Mouse (Mus musculus) embryonic facial prominence, embryonic 15.5 days (tissue): Measurements from ENCODE around the gene Ctnnb1. TPM values are rescaled to one million over a fixed set of nuclear protein-coding genes. Genes with fewer than 3 reads are reported as not detected.

ENCODE experiments used
- ATAC-seq: fragments of 200-750 bp; cut with Nextera tagmentation; 2 replicates; pipeline ENCODE4 v1.8.0; 2017; ENCODE audit warnings: low read depth, moderate TSS enrichment; ENCODE audit not compliant: insufficient number of reproducible peaks, low FRiP score, low TSS enrichment
- H3K27ac ChIP-seq: fragments of 300-500 bp; sonication (generic); replicated peaks from 2 replicates; pipeline ENCODE4 v1.5.1; 2015; ENCODE audit warnings: mild to moderate bottlenecking, inconsistent platforms
- H3K27me3 ChIP-seq: fragments of 300-500 bp; sonication (generic); 2 replicates; pipeline ENCODE4 v1.6.1; 2015; ENCODE audit warnings: inconsistent platforms
- H3K36me3 ChIP-seq: fragments of 300-500 bp; sonication (generic); 2 replicates; pipeline ENCODE4 v1.6.1; 2015; ENCODE audit warnings: mild to moderate bottlenecking, inconsistent platforms
- H3K4me1 ChIP-seq: fragments of 300-500 bp; sonication (generic); 2 replicates; pipeline ENCODE4 v1.6.1; 2015; ENCODE audit warnings: inconsistent platforms
- H3K4me2 ChIP-seq: fragments of 300-500 bp; sonication (generic); replicated peaks from 2 replicates; pipeline ENCODE4 v1.6.1; 2015; ENCODE audit warnings: mild to moderate bottlenecking, inconsistent platforms
- H3K4me3 ChIP-seq: fragments of 300-500 bp; sonication (generic); replicated peaks from 2 replicates; pipeline ENCODE4 v1.5.1; 2015; ENCODE audit warnings: mild to moderate bottlenecking, inconsistent platforms
- H3K9ac ChIP-seq: fragments of 300-500 bp; sonication (generic); 2 replicates; pipeline ENCODE4 v1.6.1; 2015; ENCODE audit warnings: inconsistent platforms
- H3K9me3 ChIP-seq: fragments of 300-500 bp; sonication (generic); replicated peaks from 2 replicates; pipeline ENCODE4 v1.6.1; 2016; ENCODE audit warnings: inconsistent platforms
- WGBS: fragments of 180-500 bp; shearing (Covaris S2); methylation state at CpG from one replicate; pipeline ENCODE4 v1.1.7; 2015; 5-methylcytosine and 5-hydroxymethylcytosine counted together
- polyA plus RNA-seq: library from polyadenylated mRNA; unstranded; fragments of >200 nt; fragmentation: Nextera tagmentation; extraction: Ambion mirVana; gene quantifications from 2 replicates; pipeline ENCODE4 v1.2.1, GENCODE M21; 2015

Ctnnb1 gene
- polyA plus RNA-seq, 1 experiment from 2014 or later: 614 TPM

DNA sequence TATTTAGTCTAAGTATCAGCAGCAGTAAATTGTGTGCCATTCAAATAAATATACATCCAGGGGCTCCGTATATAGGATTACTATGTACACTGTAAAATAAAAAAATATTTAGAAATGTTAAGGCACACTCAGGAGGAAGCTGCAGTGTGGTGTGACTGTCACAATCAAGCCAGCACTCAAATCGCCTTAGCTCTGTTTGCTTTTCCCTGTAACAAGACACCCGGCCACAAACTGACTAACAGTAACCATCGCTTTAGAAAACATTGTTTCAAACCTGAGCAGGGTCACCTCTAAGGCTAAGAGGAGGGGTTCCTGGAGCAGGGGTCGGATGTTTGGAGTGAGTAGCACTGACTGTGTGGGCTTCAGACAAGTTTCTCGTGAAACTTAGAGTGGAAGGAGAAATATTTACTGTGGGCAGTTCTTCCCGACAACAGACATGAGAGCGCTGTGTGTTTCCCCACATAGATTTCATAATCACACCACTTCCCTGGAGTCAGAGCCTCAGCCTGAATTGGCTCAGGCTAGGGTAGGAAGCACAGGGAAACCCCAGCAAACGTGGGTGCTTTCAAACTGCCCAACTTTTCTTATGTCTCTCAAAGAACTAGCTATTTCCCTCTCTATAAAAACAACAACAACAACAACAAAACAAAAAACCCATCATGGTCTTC is 1.9 kb upstream of the Ctnnb1 start:
- H3K4me1 ChIP-seq: no peaks in the 10 kb centered on the region
- H3K4me3 ChIP-seq: no peak overlapping the region
- no peak overlapping the region for H3K27ac ChIP-seq
- ATAC-seq: no peak
- H3K27me3 ChIP-seq: no peaks in the 10 kb centered on the region
- 26% methylated on average over 9 of the region's 9 CpGs for WGBS
- H3K9ac ChIP-seq: no peak overlapping the region
- H3K9me3 ChIP-seq: no peaks in the 10 kb centered on the region
- no peak overlapping the region for H3K4me2 ChIP-seq
- no peaks in the 10 kb centered on the region for H3K36me3 ChIP-seq

- no peak overlapping the region for H3K27ac ChIP-seq
- H3K4me1 ChIP-seq: 0 out of 2 replicates have a peak, but pooled peaks cover 6% of the 10 kb centered on the region
- ATAC-seq: no peak
- no peak overlapping the region for H3K9ac ChIP-seq
- no peak overlapping the region for H3K4me2 ChIP-seq
- H3K36me3 ChIP-seq: no peaks in the 10 kb centered on the region
- 85% methylated on average over 12 of the region's 12 CpGs for WGBS
- no peaks in the 10 kb centered on the region for H3K9me3 ChIP-seq
- H3K4me3 ChIP-seq: no peak overlapping the region
- H3K27me3 ChIP-seq: no peaks in the 10 kb centered on the region
Observed at GRCm38 (mm10) chr9:120930021-120930420, 1.0 kb downstream of the Ctnnb1 start.

DNA sequence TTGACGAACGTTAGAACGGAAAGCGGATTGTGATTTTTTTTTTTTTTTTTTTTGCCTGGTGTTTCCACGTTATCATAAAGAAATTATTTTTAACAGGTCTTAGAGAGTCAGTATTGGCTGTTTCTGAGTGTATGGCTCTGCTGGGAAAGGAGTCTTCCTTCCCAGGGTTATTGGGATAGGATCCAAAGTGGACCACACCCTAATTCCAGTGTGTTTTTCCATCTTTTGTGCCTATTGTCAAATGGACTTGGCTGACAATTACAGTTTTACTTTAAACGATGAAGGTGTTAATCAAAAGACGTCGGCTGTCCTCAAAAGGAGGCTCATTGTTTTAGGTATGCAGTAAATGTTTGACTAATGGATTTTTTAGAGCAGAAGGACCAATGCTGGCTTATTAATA is 1.8 kb downstream of the Ctnnb1 start:
- ATAC-seq: no peak
- Histone ChIP-seq H3K36me3 (no peaks in the 10 kb centered on the region), H3K9me3 (no peaks in the 10 kb centered on the region), H3K4me1 (peaks cover 11% of the 10 kb centered on the region), H3K27ac (no peak overlapping the region), H3K4me3 (no peak overlapping the region), H3K4me2 (no peak overlapping the region), H3K27me3 (no peaks in the 10 kb centered on the region), H3K9ac (no peak overlapping the region)
- 63% methylated on average over 8 of the region's 8 CpGs for WGBS

DNA sequence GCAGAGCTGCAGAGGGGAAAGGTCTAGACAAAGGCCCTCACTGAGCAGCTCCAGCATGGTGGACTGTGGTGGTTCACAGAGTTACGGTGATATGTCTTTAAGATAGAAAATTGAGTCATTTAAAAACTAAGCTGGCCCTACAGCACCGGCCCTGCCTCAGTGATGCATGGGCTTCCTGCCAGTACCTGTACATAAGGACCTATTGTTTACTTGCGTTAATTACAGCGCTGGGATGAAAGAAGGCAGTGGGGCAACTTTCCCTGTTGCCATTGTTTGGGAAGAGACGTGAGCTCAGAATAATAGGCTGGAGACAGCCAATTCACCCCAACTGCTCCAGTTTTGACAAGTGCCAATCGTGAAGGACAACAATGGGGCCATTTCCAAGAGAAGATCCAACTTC is 3.4 kb downstream of the Ctnnb1 start:
- Histone ChIP-seq H3K9ac (no peak overlapping the region), H3K4me1 (peaks cover 25% of the 10 kb centered on the region), H3K36me3 (no peaks in the 10 kb centered on the region), H3K9me3 (no peaks in the 10 kb centered on the region), H3K27ac (peak overlapping the region; percentile 44), H3K4me3 (no peak overlapping the region), H3K27me3 (no peaks in the 10 kb centered on the region), H3K4me2 (no peak overlapping the region)
- WGBS: 48% methylated on average over 6 of the region's 6 CpGs
- ATAC-seq: no peak

- no peaks in the 10 kb centered on the region for H3K27me3 ChIP-seq
- no peaks in the 10 kb centered on the region for H3K36me3 ChIP-seq
- H3K9ac ChIP-seq: peak overlapping the region; percentile 94
- peak; percentile 91 for ATAC-seq
- no peaks in the 10 kb centered on the region for H3K9me3 ChIP-seq
- H3K27ac ChIP-seq: peak overlapping the region; percentile 94
- WGBS: 4% methylated on average over 70 of the region's 78 CpGs
- peaks cover 31% of the 10 kb centered on the region for H3K4me1 ChIP-seq
- peak overlapping the region; percentile 44 for H3K4me2 ChIP-seq
- peak overlapping the region; percentile 88 for H3K4me3 ChIP-seq
Observed at GRCm38 (mm10) chr9:120932797-120933586, 4.0 kb downstream of the Ctnnb1 start.

DNA sequence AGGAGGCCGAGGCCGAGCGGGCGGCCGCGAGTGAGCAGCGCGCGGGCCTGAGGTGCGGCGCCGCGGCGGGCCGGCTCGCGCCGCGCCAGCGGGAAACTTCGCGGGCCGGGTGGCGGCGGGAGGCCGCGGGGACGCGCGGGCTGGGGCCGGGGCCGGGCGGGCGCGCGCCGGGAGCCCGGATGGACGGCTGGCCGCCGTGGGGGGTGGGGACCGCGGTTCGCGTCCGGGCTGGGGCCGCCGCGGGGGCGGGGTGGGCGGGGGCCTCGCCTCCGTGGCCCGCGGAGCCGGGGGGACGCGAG is 4.5 kb downstream of the Ctnnb1 start:
- peak; percentile 52 for ATAC-seq
- no peaks in the 10 kb centered on the region for H3K9me3 ChIP-seq
- H3K4me1 ChIP-seq: peaks cover 36% of the 10 kb centered on the region
- peak overlapping the region; percentile 94 for H3K9ac ChIP-seq
- peak overlapping the region; percentile 88 for H3K4me3 ChIP-seq
- H3K27ac ChIP-seq: peak overlapping the region; percentile 94
- 0 out of 2 replicates have a peak overlapping the region, but pooled peaks have one; percentile 73 for H3K4me2 ChIP-seq
- 1% methylated on average over 44 of the region's 58 CpGs for WGBS
- H3K36me3 ChIP-seq: no peaks in the 10 kb centered on the region
- no peaks in the 10 kb centered on the region for H3K27me3 ChIP-seq

- Histone ChIP-seq H3K36me3 (no peaks in the 10 kb centered on the region), H3K4me1 (peaks cover 42% of the 10 kb centered on the region), H3K4me3 (peak overlapping the region; percentile 88), H3K27me3 (no peaks in the 10 kb centered on the region), H3K4me2 (peak overlapping the region; percentile 73), H3K9ac (peak overlapping the region; percentile 94), H3K9me3 (no peaks in the 10 kb centered on the region), H3K27ac (peak overlapping the region; percentile 94)
- WGBS: under 1% methylated on average over 55 of the region's 57 CpGs
- ATAC-seq: 0 out of 2 replicates have a peak, but pooled peaks have one; percentile 12
Observed at GRCm38 (mm10) chr9:120933886-120934758, 5.1 kb downstream of the Ctnnb1 start.

DNA sequence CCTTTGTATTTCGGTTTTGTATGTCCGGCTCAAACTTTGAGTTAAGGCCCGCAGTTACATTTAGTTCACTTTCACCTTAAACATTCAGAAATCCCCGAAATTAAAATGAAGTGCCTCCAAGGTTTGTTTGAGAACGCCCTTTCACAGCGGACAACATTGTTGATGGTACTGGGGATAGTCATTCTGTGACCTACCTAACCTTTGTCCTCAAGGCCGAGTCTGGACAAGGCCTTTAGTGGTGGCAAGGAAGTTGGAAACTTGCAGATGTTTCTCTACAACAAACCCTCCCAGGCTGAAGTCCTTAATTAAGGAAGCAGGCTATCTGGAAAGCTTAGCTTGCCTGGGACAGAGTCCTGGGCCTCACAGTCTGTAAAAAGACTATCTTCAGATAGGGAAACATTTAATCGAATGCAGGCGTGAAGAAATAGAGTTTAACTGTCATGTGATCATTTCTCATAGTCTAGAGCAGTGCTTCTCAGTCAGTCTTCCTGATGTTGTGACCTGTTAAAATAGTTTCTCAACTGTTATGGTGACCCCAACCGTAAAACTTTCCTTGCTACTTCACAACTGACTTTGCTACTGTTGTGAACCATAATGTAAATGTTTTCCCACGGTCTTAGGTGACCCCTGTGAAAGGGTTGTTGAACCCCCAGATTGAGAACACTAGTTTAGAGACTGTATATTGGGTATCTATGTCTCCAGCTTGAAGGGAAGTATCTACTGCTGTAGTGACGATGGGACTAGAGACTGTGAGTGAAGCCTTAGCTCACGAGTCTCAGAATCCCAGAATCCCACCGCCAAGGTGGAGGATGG is 6.0 kb downstream of the Ctnnb1 start:
- 3% methylated on average over 14 of the region's 14 CpGs for whole genome bisulfite sequencing
- H3K9ac ChIP-seq: peak overlapping the region; percentile 94
- no peaks in the 10 kb centered on the region for H3K9me3 ChIP-seq
- H3K27me3 ChIP-seq: no peaks in the 10 kb centered on the region
- H3K4me3 ChIP-seq: peak overlapping the region; percentile 88
- ATAC-seq: no peak
- peak overlapping the region; percentile 94 for H3K27ac ChIP-seq
- H3K4me1 ChIP-seq: peaks cover 51% of the 10 kb centered on the region
- H3K36me3 ChIP-seq: 0 out of 2 replicates have a peak, but pooled peaks cover 3% of the 10 kb centered on the region
- H3K4me2 ChIP-seq: peak overlapping the region; percentile 73

DNA sequence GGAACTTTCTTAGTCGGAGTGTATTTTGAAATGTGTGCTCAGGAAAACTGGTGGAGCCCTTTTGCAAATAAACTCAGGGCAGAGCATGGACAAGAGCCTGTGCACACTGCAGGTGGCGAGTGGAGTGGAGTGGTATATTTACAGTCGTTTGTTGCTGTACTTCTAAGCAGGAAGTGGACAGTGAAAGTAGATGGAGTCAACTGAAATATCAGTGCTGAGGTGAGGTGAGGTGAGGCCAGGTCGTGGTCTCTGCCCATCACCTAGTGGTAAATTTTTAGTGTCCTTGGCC is 6.6 kb downstream of the Ctnnb1 start:
- no peaks in the 10 kb centered on the region for H3K9me3 ChIP-seq
- H3K9ac ChIP-seq: peak overlapping the region; percentile 94
- ATAC-seq: no peak
- 9% methylated on average over 4 of the region's 4 CpGs for WGBS
- peak overlapping the region; percentile 23; the same call in 1 of the 2 replicates for H3K27ac ChIP-seq
- H3K4me2 ChIP-seq: peak overlapping the region; percentile 73
- H3K36me3 ChIP-seq: 0 out of 2 replicates have a peak, but pooled peaks cover 8% of the 10 kb centered on the region
- H3K4me3 ChIP-seq: peak overlapping the region; percentile 88
- peaks cover 56% of the 10 kb centered on the region for H3K4me1 ChIP-seq
- no peaks in the 10 kb centered on the region for H3K27me3 ChIP-seq

GRCm38 (mm10) chr9:120936351-120936750 is 7.3 kb downstream of the Ctnnb1 start:
- H3K4me3 ChIP-seq: peak overlapping the region; percentile 88
- peaks cover 13% of the 10 kb centered on the region; the same call in 1 of the 2 replicates for H3K36me3 ChIP-seq
- no peaks in the 10 kb centered on the region for H3K27me3 ChIP-seq
- H3K4me2 ChIP-seq: peak overlapping the region; percentile 73
- peaks cover 64% of the 10 kb centered on the region for H3K4me1 ChIP-seq
- 9% methylated on average over 8 of the region's 8 CpGs for WGBS
- H3K9ac ChIP-seq: peak overlapping the region; percentile 41
- peak overlapping the region; percentile 23; the same call in 1 of the 2 replicates for H3K27ac ChIP-seq
- H3K9me3 ChIP-seq: no peaks in the 10 kb centered on the region
- ATAC-seq: no peak
